Mouse (Mus musculus): ENCODE data around the gene Optn. TPM values are rescaled to one million over a fixed set of nuclear protein-coding genes. Genes with fewer than 3 reads are reported as not detected.

The Optn gene
- polyA plus RNA-seq, 1 experiment from 2014 or later = 18.9 TPM

Other genes with a start within 250 kb of the Optn start
- gene Sephs1, start 182.5 kb downstream of the Optn start, polyA plus RNA-seq (2015; fragmentation: Nextera tagmentation; extraction: Ambion mirVana) = 43.8 and 48.0 TPM in 2 replicates
- gene Phyh, start 145.0 kb downstream of the Optn start, polyA plus RNA-seq (2015; fragmentation: Nextera tagmentation; extraction: Ambion mirVana) = 89.1 and 97.9 TPM in 2 replicates
- gene Ucma, start 87.9 kb downstream of the Optn start, polyA plus RNA-seq (2015; fragmentation: Nextera tagmentation; extraction: Ambion mirVana) = 0.59 TPM in 1 of 2 replicates, not detected in the other
- 3.7 and 11.6 TPM in 2 replicates for gene Mcm10, start 51.3 kb downstream of the Optn start, polyA plus RNA-seq (2015; fragmentation: Nextera tagmentation; extraction: Ambion mirVana)
- gene Ccdc3, start 73.7 kb upstream of the Optn start, polyA plus RNA-seq (2015; fragmentation: Nextera tagmentation; extraction: Ambion mirVana) = 11.4 and 14.8 TPM in 2 replicates

Data from neural tube, embryonic 15.5 days (tissue).